Mouse (Mus musculus) intestine, embryonic 16.5 days (tissue): ENCODE data around the gene Fam69b. TPM values are rescaled to one million over a fixed set of nuclear protein-coding genes. Genes with fewer than 3 reads are reported as not detected.

Experiments
- ATAC-seq: fragments of 200-750 bp; cut with Nextera tagmentation; 2 replicates; pipeline ENCODE4 v1.8.0; 2017; ENCODE audit warnings: moderate TSS enrichment, moderate library complexity
- H3K27ac ChIP-seq: fragments of 300-500 bp; sonication (generic); 2 replicates; pipeline ENCODE4 v1.5.1; 2014; ENCODE audit warnings: mild to moderate bottlenecking, low read length
- H3K27me3 ChIP-seq: fragments of 300-500 bp; sonication (generic); replicated peaks from 2 replicates; pipeline ENCODE4 v1.6.1; 2014; ENCODE audit warnings: low read length, control low read depth, mixed read lengths; ENCODE audit not compliant: control insufficient read depth, insufficient read depth
- H3K36me3 ChIP-seq: fragments of 300-500 bp; sonication (generic); 2 replicates; pipeline ENCODE4 v1.6.1; 2014; ENCODE audit warnings: low read length, control low read depth; ENCODE audit not compliant: control insufficient read depth, insufficient read depth
- H3K4me1 ChIP-seq: fragments of 300-500 bp; sonication (generic); 2 replicates; pipeline ENCODE4 v1.6.1; 2014; ENCODE audit warnings: low read length, control low read depth, mixed read lengths; ENCODE audit not compliant: control insufficient read depth, insufficient read depth
- H3K4me2 ChIP-seq: fragments of 300-500 bp; sonication (generic); 2 replicates; pipeline ENCODE4 v1.6.1; 2014; ENCODE audit warnings: low read depth, low read length, control low read depth
- H3K4me3 ChIP-seq: fragments of 300-500 bp; sonication (generic); 2 replicates; pipeline ENCODE4 v1.5.1; 2014; ENCODE audit warnings: mild to moderate bottlenecking, low read length
- H3K9ac ChIP-seq: fragments of 300-500 bp; sonication (generic); 2 replicates; pipeline ENCODE4 v1.6.1; 2014; ENCODE audit warnings: low read depth, low read length
- H3K9me3 ChIP-seq: fragments of 300-500 bp; sonication (generic); 2 replicates; pipeline ENCODE4 v1.6.1; 2016; ENCODE audit warnings: low read length, control low read depth; ENCODE audit not compliant: control insufficient read depth
- WGBS: fragments of 180-500 bp; shearing (Covaris S2); extraction: QIAGEN DNeasy Blood & Tissue Kit; methylation state at CpG from one replicate; pipeline ENCODE4 v1.1.7; 2014; 5-methylcytosine and 5-hydroxymethylcytosine counted together
- polyA plus RNA-seq: library from polyadenylated mRNA; unstranded; fragments of >200 nt; fragmentation: Nextera tagmentation; extraction: Ambion mirVana; gene quantifications from 2 replicates; pipeline ENCODE4 v1.2.1, GENCODE M21; 2015

Gene Fam69b
- polyA plus RNA-seq, 1 experiment from 2014 or later = 27.0 TPM

DNA sequence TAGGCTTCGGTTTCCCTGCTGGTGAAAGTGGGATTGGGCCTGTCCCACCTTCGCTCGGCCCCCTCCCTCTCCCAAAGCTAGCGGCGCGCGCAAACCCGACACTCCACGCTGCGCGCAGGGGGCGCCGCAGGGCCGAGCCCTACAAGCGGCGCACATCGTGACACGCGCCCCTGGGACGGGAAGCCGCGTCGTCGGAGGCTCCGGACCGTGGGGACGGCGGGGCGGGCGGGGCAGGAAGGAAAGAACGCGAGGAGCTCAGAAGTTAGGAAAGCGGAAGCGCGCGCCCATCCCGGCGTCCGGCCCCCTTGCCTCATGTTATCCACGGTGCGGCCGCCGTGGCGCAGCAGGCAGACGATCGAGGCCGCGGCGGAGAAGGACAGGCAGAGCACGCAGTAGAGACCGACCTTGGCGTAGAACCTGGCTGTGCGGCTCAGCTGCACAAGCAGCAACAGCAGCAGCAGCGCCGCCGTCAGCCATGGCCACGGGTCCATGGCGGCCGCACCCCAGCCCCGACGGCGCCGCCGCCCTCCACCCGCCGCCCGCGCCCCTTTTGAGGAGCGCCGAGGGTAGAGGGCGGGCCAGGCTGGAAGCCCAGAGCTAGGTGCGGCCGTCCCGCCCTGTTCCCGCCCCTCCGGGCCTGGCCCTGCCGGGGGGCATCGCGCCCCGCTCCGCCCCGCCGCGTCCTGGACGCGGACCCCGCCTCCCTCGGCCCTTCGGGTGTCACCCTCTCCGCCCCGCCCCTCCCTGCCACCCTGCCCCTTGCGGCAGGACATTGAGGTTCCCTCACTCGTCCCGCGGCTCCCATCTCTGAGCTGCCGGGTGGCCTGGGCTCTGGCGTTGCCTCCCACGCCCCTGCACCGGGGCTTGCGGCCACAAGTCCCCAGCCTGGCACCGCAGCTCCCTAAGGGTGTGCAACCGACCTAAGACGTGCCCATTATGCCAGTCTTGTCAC lies 24.3 kb upstream of the Fam69b start, which contains the start of gene Agpat2:
Gene Agpat2, minus strand, starts transcription at position 698 of the 952 bp plus-strand sequence.
- peaks cover 26% of the 10 kb centered on the region for H3K4me1 ChIP-seq
- under 1% methylated on average over 101 of the region's 103 CpGs for WGBS
- H3K9ac ChIP-seq = peak within 1 kb of the TSS; percentile 92
- peak within 1 kb of the TSS; percentile 68 for H3K4me2 ChIP-seq
- H3K36me3 ChIP-seq = no peaks in the 10 kb centered on the region
- no peaks in the 10 kb centered on the region for H3K27me3 ChIP-seq
- H3K4me3 ChIP-seq = peak within 1 kb of the TSS; percentile 76
- peak within 1 kb of the TSS; percentile 92 for H3K27ac ChIP-seq
- peak; percentile 87 for ATAC-seq
- no peaks in the 10 kb centered on the region for H3K9me3 ChIP-seq

DNA sequence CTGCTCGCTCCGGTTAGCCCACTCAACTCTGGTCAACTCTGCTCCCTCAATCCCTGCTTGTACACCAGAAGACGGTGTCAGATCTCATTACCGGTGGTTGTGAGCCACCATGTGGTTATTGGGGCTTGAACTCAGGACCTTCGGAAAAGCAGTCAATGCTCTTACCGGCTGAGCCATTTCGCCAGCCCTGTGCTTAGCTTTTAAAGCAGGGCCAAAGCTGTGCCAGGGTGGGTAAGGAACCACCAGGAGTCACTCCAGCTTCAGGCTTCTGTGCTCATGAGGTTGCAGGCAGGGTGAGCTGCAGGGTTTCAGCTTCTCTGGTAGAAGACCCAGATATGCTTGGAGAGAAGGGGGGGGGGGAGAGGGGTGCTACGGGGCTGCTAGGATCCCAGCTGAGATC lies 22.9 kb upstream of the Fam69b start:
- ATAC-seq = no peak
- WGBS = 82% methylated on average over 8 of the region's 8 CpGs

DNA sequence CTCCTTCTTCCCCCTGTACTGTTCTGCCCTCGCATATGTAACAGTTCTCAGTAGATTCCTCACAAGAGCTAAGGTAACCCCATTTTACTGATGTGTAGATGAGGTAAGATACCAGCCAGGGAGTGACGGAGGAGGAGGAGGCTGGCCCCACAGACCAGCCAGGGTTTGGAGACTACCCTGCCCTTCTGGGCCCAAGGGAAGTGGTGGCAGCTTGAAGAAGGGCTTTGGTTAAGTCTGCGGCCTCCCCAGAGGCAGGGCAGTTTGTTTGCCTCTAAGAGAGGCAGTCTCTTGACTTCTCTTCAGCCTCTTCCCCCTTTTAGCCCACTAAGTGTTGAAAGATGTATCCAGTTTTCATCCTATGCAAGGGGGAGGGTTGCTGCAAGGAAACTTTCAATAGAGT lies 21.7 kb upstream of the Fam69b start:
- peaks cover 22% of the 10 kb centered on the region for H3K4me1 ChIP-seq
- H3K4me2 ChIP-seq = no peak overlapping the region
- 73% methylated on average over 3 of the region's 3 CpGs for WGBS
- no peak for ATAC-seq
- H3K27me3 ChIP-seq = no peaks in the 10 kb centered on the region
- H3K36me3 ChIP-seq = no peaks in the 10 kb centered on the region
- H3K27ac ChIP-seq = peak overlapping the region; percentile 63
- no peak overlapping the region for H3K4me3 ChIP-seq
- H3K9me3 ChIP-seq = no peaks in the 10 kb centered on the region
- H3K9ac ChIP-seq = no peak overlapping the region

More for the DNA sequence above, 22.9 kb upstream of the Fam69b start:
- no peaks in the 10 kb centered on the region for H3K36me3 ChIP-seq
- H3K4me2 ChIP-seq = no peak overlapping the region
- no peak overlapping the region for H3K27ac ChIP-seq
- no peaks in the 10 kb centered on the region for H3K9me3 ChIP-seq
- peaks cover 27% of the 10 kb centered on the region for H3K4me1 ChIP-seq
- H3K9ac ChIP-seq = no peak overlapping the region
- no peaks in the 10 kb centered on the region for H3K27me3 ChIP-seq
- H3K4me3 ChIP-seq = no peak overlapping the region

DNA sequence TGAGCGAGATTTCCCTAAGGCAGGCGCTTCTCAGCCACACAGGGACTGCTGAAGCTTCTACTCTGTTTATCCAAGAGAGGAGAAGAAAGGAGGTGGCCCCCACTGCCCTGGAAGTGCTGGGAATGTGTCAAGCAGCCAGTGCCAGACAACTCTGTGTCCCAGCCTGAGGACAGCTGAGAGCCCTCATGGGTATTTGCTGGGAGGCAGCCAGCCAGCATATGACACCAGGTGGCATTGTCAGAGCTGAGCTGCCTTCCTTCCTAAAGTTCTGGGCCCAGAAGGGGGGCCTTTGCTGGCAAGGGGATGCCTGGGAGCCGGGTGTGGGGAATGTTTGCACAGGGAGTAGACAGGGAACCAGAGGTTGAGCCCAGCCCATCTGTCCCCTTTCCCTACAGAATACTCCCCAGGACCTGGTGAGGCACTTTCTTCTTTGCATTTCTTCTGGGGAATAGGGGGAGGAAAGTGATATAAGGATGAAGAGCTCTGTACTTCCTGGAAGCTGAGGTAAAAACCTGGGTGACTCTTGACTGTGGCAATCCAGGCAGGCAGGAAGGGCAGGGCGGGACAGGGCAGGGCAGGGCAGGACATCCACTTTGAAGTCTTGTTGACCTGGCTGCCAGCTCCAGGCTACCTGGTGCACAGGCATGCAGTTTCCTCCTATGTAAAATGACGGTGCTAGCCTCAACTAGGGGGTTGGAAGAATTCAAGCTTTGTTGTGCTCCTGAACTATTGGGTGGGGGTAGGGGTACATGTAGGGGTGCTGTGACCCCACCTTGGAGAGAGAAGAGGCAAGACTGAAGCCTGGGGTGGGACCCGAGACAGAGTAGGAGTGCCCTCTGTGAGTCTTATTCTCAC lies 21.0 kb upstream of the Fam69b start:
- ATAC-seq = no peak; the same call in 1 of the 2 replicates
- Histone ChIP-seq H3K27me3 (no peaks in the 10 kb centered on the region), H3K9ac (peak overlapping the region; percentile 34; the same call in 1 of the 2 replicates), H3K4me2 (no peak overlapping the region), H3K36me3 (no peaks in the 10 kb centered on the region), H3K9me3 (no peaks in the 10 kb centered on the region), H3K4me1 (peaks cover 22% of the 10 kb centered on the region), H3K4me3 (no peak overlapping the region), H3K27ac (peak overlapping the region; percentile 63)
- 41% methylated on average over 6 of the region's 6 CpGs for WGBS

DNA sequence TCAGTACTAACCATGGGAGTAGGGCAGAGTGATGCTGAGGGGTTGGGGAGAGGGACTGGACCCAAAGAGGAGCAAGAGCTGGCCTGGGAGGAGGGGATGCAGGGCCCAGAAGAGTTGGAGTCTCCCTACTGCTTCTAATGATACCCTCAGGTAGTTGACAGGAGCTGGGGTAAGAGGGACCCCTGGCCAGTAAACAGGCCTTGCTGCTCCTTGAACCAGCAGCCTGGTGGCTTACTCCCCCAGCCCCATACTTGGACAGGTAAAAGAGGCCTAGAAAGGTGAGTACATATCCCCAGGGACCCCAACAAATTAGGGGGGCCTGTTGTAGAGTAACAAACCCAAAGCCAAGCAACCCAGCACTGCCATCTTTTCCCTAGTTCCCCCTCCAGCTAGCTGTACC lies 19.5 kb upstream of the Fam69b start:
- no peak overlapping the region for H3K4me3 ChIP-seq
- H3K27ac ChIP-seq = no peak overlapping the region
- H3K4me2 ChIP-seq = no peak overlapping the region
- peaks cover 14% of the 10 kb centered on the region for H3K4me1 ChIP-seq
- H3K9me3 ChIP-seq = no peaks in the 10 kb centered on the region
- no peaks in the 10 kb centered on the region for H3K36me3 ChIP-seq
- no peak overlapping the region for H3K9ac ChIP-seq
- H3K27me3 ChIP-seq = no peaks in the 10 kb centered on the region
- no peak for ATAC-seq

DNA sequence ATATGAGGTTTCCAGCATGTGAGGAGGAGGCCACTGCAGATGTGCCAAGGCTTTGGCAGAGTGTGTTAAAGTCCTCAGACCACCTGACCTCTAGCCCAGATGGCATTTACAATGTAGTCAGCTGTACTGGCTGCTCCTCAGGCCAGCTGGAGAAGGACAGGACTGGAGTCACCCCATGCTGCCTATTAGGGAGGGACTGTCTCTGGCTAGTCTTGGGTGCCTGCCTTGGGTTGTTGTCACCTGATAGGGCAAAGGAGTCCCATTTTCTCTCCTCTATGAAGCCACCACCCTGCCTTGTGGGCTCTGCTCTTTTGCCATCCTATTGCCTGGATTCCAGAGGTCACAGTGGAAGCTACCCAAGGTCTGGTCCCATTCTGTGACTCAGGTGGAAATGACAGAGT lies 19.0 kb upstream of the Fam69b start:
- Histone ChIP-seq H3K9ac (no peak overlapping the region), H3K4me1 (peaks cover 14% of the 10 kb centered on the region), H3K4me3 (no peak overlapping the region), H3K36me3 (no peaks in the 10 kb centered on the region), H3K4me2 (no peak overlapping the region), H3K9me3 (no peaks in the 10 kb centered on the region), H3K27ac (no peak overlapping the region), H3K27me3 (no peaks in the 10 kb centered on the region)
- ATAC-seq = no peak

DNA sequence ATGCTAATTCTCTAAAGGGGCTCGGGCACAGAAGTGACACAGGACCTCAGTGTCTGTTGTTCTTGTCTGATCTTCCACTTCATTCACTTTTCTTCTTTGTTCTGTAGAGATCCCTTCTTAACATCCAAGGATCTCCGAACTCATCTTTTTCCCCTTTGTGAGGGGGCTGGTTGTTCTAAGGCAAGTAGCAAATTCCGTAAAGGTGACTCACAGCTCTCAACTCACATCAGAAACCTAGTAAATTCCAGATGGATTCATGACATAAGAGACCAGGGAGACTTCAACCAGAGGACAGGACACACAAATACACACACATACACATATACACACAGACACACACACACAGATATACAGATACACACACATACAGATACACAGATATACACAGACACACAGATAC lies 17.7 kb upstream of the Fam69b start:
- Histone ChIP-seq H3K36me3 (no peaks in the 10 kb centered on the region), H3K4me1 (peaks cover 17% of the 10 kb centered on the region), H3K4me3 (no peak overlapping the region), H3K9ac (no peak overlapping the region), H3K27ac (no peak overlapping the region), H3K9me3 (no peaks in the 10 kb centered on the region), H3K4me2 (no peak overlapping the region), H3K27me3 (no peaks in the 10 kb centered on the region)
- 80% methylated on average over 3 of the region's 3 CpGs for WGBS
- no peak for ATAC-seq

DNA sequence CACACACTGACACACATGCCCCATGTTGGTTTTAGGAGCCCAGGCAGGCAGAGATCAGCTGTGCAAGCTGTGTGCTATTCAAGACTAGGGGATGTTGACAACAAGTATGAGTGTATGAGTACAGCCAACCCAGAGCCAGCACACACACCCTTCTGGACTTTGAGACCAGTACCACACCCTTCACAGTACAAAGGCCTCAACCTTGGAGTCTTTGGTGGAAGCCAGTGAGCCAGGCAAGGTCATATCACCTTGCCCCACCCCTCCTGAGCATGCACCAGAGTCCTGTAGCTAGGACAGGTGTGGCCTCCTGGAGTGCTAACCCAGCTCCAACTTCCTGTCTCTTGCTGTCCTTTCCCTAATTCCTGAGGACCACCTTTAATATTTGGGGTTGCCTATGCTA lies 17.2 kb upstream of the Fam69b start:
- H3K27ac ChIP-seq = peak overlapping the region; percentile 65
- H3K4me3 ChIP-seq = no peak overlapping the region
- no peaks in the 10 kb centered on the region for H3K9me3 ChIP-seq
- H3K4me1 ChIP-seq = peaks cover 18% of the 10 kb centered on the region
- no peak overlapping the region for H3K9ac ChIP-seq
- H3K27me3 ChIP-seq = no peaks in the 10 kb centered on the region
- peak; percentile 87 for ATAC-seq
- H3K4me2 ChIP-seq = no peak overlapping the region
- H3K36me3 ChIP-seq = no peaks in the 10 kb centered on the region

DNA sequence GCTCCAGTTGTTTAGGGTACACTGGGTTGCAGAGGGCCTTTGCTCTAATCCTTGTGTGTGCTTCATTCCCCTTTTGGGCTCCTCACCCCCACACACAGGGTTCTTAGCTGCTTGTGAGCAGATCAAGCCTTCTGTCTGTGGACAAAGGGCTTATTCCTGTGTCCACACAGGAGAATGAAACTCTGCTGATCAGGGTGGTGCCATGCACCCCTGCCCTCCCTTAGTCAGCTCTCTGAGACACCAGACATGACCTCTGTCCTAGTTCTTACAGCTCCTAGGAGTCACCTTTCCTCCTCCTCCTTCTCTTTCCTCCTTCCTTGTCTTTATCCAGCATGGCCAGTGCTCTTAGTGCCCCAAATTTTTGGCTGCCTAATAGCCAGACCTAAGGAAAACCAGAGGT lies 16.4 kb upstream of the Fam69b start:
- no peak overlapping the region for H3K4me3 ChIP-seq
- H3K27me3 ChIP-seq = no peaks in the 10 kb centered on the region
- H3K36me3 ChIP-seq = no peaks in the 10 kb centered on the region
- no peak overlapping the region for H3K4me2 ChIP-seq
- H3K27ac ChIP-seq = peak overlapping the region; percentile 65; the same call in 1 of the 2 replicates
- H3K9me3 ChIP-seq = no peaks in the 10 kb centered on the region
- ATAC-seq = no peak
- H3K9ac ChIP-seq = no peak overlapping the region
- peaks cover 14% of the 10 kb centered on the region for H3K4me1 ChIP-seq
